Mouse (Mus musculus): Measurements from ENCODE around the gene Olah.

Olah gene

GRCm38 (mm10) chr2:3355793-3356192, 41.2 kb downstream of the Olah start:
- in situ Hi-C loops (cut with MboI; ENCODE audit: low sequenced_read_pairs) = no loop called here

GRCm38 (mm10) chr2:3353160-3353559, 43.9 kb downstream of the Olah start:
- in situ Hi-C loops (cut with MboI; ENCODE audit: low sequenced_read_pairs) = no loop called here

- in situ Hi-C loops (cut with MboI; ENCODE audit: low sequenced_read_pairs) = loop anchor here (10.0 kb wide), 1 partner anchor 446 kb away; no protein-coding TSS in a partner anchor
These were observed 48.1 kb downstream of the Olah start for GRCm38 (mm10) chr2:3348919-3349318.

GRCm38 (mm10) chr2:3348422-3348821, 48.6 kb downstream of the Olah start:
- in situ Hi-C loops (cut with MboI; ENCODE audit: low sequenced_read_pairs) = loop anchor here (10.0 kb wide), 1 partner anchor 446 kb away; no protein-coding TSS in a partner anchor

- in situ Hi-C loops (cut with MboI; ENCODE audit: low sequenced_read_pairs) = no loop called here
These were observed 61.3 kb downstream of the Olah start, which contains the start of gene Acbd7 for GRCm38 (mm10) chr2:3335611-3336301. TSS of gene Acbd7 (plus strand) at chr2:3336168.

- in situ Hi-C loops (cut with MboI; ENCODE audit: low sequenced_read_pairs) = no loop called here
These were observed 63.2 kb downstream of the Olah start for GRCm38 (mm10) chr2:3333761-3334160.

GRCm38 (mm10) chr2:3332484-3333242, 64.3 kb downstream of the Olah start, which contains the start of gene Rpp38:
TSS of gene Rpp38 (minus strand) at chr2:3332643.
- in situ Hi-C loops (cut with MboI; ENCODE audit: low sequenced_read_pairs) = no loop called here

- in situ Hi-C loops (cut with MboI; ENCODE audit: low sequenced_read_pairs) = no loop called here
These were observed 65.0 kb downstream of the Olah start for GRCm38 (mm10) chr2:3332056-3332455.

GRCm38 (mm10) chr2:3331071-3331703, 65.8 kb downstream of the Olah start:
- in situ Hi-C loops (cut with MboI; ENCODE audit: low sequenced_read_pairs) = no loop called here

- in situ Hi-C loops (cut with MboI; ENCODE audit: low sequenced_read_pairs) = no loop called here
These were observed 69.7 kb downstream of the Olah start for GRCm38 (mm10) chr2:3327351-3327750.

- in situ Hi-C loops (cut with MboI; ENCODE audit: low sequenced_read_pairs) = no loop called here
These were observed 70.5 kb downstream of the Olah start for GRCm38 (mm10) chr2:3326547-3326946.

GRCm38 (mm10) chr2:3324381-3325130, 72.5 kb downstream of the Olah start:
- in situ Hi-C loops (cut with MboI; ENCODE audit: low sequenced_read_pairs) = no loop called here

GRCm38 (mm10) chr2:3323132-3323531, 73.9 kb downstream of the Olah start:
- in situ Hi-C loops (cut with MboI; ENCODE audit: low sequenced_read_pairs) = no loop called here

GRCm38 (mm10) chr2:3305426-3306025, 91.5 kb downstream of the Olah start:
- in situ Hi-C loops (cut with MboI; ENCODE audit: low sequenced_read_pairs) = no loop called here

- in situ Hi-C loops (cut with MboI; ENCODE audit: low sequenced_read_pairs) = no loop called here
These were observed 101.2 kb downstream of the Olah start for GRCm38 (mm10) chr2:3295826-3296225.

GRCm38 (mm10) chr2:3292170-3292569, 104.8 kb downstream of the Olah start:
- in situ Hi-C loops (cut with MboI; ENCODE audit: low sequenced_read_pairs) = no loop called here
